1 mouse cellular context compared by ENCODE assay signal in the genomic region with DNA sequence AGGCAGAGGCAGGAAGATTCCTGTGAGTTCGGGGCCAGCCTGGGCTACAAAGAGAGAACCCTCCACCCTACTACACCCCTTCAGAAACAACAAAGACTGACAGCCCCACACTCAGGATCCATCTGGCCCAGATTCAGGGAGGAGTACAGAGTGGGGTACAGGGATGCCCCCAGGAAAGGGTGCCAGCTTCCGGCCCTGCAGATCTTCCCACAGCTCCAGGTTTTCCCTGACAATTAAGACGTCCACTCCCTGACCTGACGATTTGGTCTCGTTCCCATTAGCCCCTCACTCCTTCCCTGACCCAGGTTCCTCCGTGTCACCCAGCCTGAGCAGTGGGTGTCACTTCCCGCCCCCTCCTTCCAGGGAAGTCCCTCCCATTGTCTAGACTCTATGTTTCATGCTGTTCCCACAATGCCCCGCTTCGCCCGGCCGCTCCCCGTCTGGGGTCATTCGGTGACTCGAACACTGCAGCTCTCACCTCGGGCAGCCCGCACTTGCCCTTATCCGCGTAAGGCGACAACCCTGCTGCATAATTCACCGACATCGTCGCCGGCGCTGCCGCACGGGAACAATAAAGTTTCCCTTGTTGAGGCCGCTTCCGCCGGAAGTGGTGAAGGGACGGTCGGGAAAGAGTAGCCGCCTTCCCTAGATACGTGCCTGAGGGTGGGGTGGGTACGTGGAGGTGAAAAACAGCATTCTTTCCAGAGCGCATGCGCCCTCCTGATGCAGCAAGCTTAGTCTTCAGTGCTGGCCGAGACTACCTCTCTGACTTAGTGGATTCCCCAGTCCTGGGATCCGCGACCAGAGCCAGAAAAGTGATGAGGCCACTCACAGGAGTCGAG.
TF ChIP-seq lines count a peak whose summit lies in the region.

A gene (minus strand): TSS at position 804 of the 842 bp plus-strand sequence.

TF ChIP-seq in CH12.LX, 34 proteins besides CTCF, POLR2A, EP300 and RAD21 (continued from another document):
- TF ChIP-seq TBP (conservative IDR thresholded peaks at IDR 0.05; ENCODE audit: low read depth, low read length) = 0 out of 2 replicates have a peak, but pooled peaks have one; percentile 73
- peak; percentile 59; the same call in 1 of the 2 replicates for TF ChIP-seq TCF12 (IDR thresholded peaks at IDR 0.05; ENCODE audit: low read depth, low read length)
- TF ChIP-seq ZC3H11A (IDR thresholded peaks at IDR 0.05; ENCODE audit: low read depth, low read length) = no peak
- TF ChIP-seq ZKSCAN1 (IDR thresholded peaks at IDR 0.05; ENCODE audit: borderline replicate concordance, low read depth, low read length) = no peak
- peak; percentile 68 for TF ChIP-seq BHLHE40 (IDR thresholded peaks at IDR 0.05; ENCODE audit: low read depth, low read length)
- TF ChIP-seq MEF2A (IDR thresholded peaks at IDR 0.05; ENCODE audit: borderline replicate concordance, low read depth, low read length) = peak; percentile 47
- peak; percentile 84 for TF ChIP-seq ELF1 (IDR thresholded peaks at IDR 0.05; ENCODE audit: low read depth, low read length)
- TF ChIP-seq PAX5 (IDR thresholded peaks at IDR 0.05; ENCODE audit: low read length) = no peak
- 0 out of 2 replicates have a peak, but pooled peaks have one; percentile 4 for TF ChIP-seq SMC3 (IDR thresholded peaks at IDR 0.05; ENCODE audit: low read depth, low read length)
- 0 out of 2 replicates have a peak, but pooled peaks have one; percentile 53 for TF ChIP-seq MAFK (IDR thresholded peaks at IDR 0.05; ENCODE audit: insufficient replicate concordance, low read length)
- TF ChIP-seq MAZ (IDR thresholded peaks at IDR 0.05; ENCODE audit: low read depth, low read length) = peak; percentile 98
- TF ChIP-seq IRF4 (IDR thresholded peaks at IDR 0.05; ENCODE audit: low read depth, low read length) = peak; percentile 79
- TF ChIP-seq NELFE (IDR thresholded peaks at IDR 0.05; ENCODE audit: low read depth, low read length) = peak; percentile 58; the same call in 1 of the 2 replicates
- TF ChIP-seq NRF1 (IDR thresholded peaks at IDR 0.05; ENCODE audit: low read depth, low read length) = peak; percentile 92
- peak; percentile 30 for TF ChIP-seq ETS1 (conservative IDR thresholded peaks at IDR 0.05; ENCODE audit: low read depth, low read length)
- TF ChIP-seq CHD2 (IDR thresholded peaks at IDR 0.05; ENCODE audit: low read length) = 0 out of 2 replicates have a peak, but pooled peaks have one; percentile 1
- no peak; the same call in 1 of the 2 replicates for TF ChIP-seq E2F4 (IDR thresholded peaks at IDR 0.05; ENCODE audit: insufficient replicate concordance, low read depth, low read length)
- peak; percentile 58; the same call in 1 of the 2 replicates for TF ChIP-seq SIN3A (IDR thresholded peaks at IDR 0.05; ENCODE audit: low read length)
- peak; percentile 93 for TF ChIP-seq HCFC1 (IDR thresholded peaks at IDR 0.05; ENCODE audit: low read depth, low read length)
- no peak for TF ChIP-seq USF2 (conservative IDR thresholded peaks at IDR 0.05; ENCODE audit: low read depth, low read length)
